Mouse (Mus musculus) thymus, adult 2 months (tissue): ENCODE results near the gene Cyp39a1.

ENCODE experiments used
- CTCF ChIP-seq: fragments of 200-500 bp; IDR thresholded peaks from 2 replicates; pipeline ENCODE4 v1.5.1; 2012; ENCODE audit warnings: mild to moderate bottlenecking, control low read depth, low read length, moderate library complexity, borderline replicate concordance; ENCODE audit not compliant: control insufficient read depth, poor library complexity, insufficient read depth; ENCODE audit errors: extremely low read depth
- POLR2A ChIP-seq: fragments of 200-500 bp; IDR thresholded peaks from 2 replicates; pipeline ENCODE4 v1.6.1; 2012; ENCODE audit warnings: mild to moderate bottlenecking, low read length, control low read depth, moderate library complexity; ENCODE audit not compliant: control insufficient read depth, poor library complexity, insufficient read depth; ENCODE audit errors: extremely low read depth

- TF ChIP-seq CTCF (no peak), POLR2A (no peak)
Measured at GRCm38 (mm10) chr17:43644375-43644774, 22.9 kb upstream of the Cyp39a1 start.
